Mouse (Mus musculus) kidney, adult 2 months (tissue): ENCODE measurements at regions not wholly inside any gene's neighbourhood (a gene's known extent, or its start where the extent isn't known, plus 50 kb on each side); places are given as distances from the start of the nearest gene placed in this dataset.

ENCODE experiments used
- DNase-seq: peaks from one replicate; pipeline ENCODE4 v3.0.0; 2021
- H3K27ac ChIP-seq: fragments of 200-500 bp; 2 replicates; pipeline ENCODE4 v1.5.1; 2012; ENCODE audit warnings: low read depth, low read length, control low read depth, inconsistent platforms; ENCODE audit not compliant: insufficient read depth
- H3K27me3 ChIP-seq: fragments of 200-500 bp; replicated peaks from 2 replicates; pipeline ENCODE4 v1.6.1; 2012; ENCODE audit warnings: mild to moderate bottlenecking, moderate library complexity, low read length, inconsistent platforms; ENCODE audit not compliant: control insufficient read depth, insufficient read depth
- H3K36me3 ChIP-seq: fragments of 200-500 bp; 2 replicates; pipeline ENCODE4 v1.6.1; 2012; ENCODE audit warnings: mild to moderate bottlenecking, moderate library complexity, low read length, inconsistent platforms; ENCODE audit not compliant: control insufficient read depth, insufficient read depth
- H3K4me1 ChIP-seq: fragments of 200-500 bp; 2 replicates; pipeline ENCODE4 v1.6.1; 2011; ENCODE audit warnings: low read length; ENCODE audit not compliant: control insufficient read depth, insufficient read depth
- H3K4me3 ChIP-seq: fragments of 200-500 bp; 2 replicates; pipeline ENCODE4 v1.5.1; 2011; ENCODE audit warnings: mild to moderate bottlenecking, low read depth, low read length, control low read depth; ENCODE audit not compliant: insufficient read depth
- CTCF ChIP-seq: fragments of 200-500 bp; conservative IDR thresholded peaks from 2 replicates; pipeline ENCODE4 v1.5.1; 2011; ENCODE audit warnings: low read depth, mild to moderate bottlenecking, control low read depth, low read length, moderate library complexity, mixed read lengths; ENCODE audit not compliant: insufficient read depth, insufficient read length
- POLR2A ChIP-seq: fragments of 200-500 bp; IDR thresholded peaks from one replicate; pipeline ENCODE4 v1.6.1; 2011; ENCODE audit warnings: low read depth, low read length, control low read depth
- WGBS: fragments of 180-500 bp; shearing (Covaris S2); methylation state at CpG from one replicate; pipeline ENCODE4 v1.1.7; 2018; 5-methylcytosine and 5-hydroxymethylcytosine counted together

DNA sequence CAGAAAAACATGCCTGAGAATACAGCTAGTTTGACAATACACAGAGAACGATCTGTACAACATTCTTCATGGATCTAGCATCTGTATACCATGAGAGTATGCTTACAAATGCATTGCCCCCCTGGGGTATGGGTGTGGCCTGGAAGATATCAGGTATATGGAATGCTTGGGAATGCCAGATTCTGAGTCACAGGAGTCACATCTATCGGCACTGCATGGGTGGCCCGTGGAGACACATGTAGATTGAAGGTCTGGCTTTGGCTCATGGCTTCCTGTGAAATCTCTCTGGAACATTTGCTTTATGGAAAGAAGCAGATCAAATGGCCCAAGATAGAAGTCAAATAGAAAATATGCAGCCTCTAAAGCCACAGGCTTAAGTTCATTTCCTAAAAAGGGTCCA lies 59.6 kb downstream of the Kcne4 start:
- Histone ChIP-seq H3K27me3 (no peaks in the 10 kb centered on the region), H3K36me3 (no peaks in the 10 kb centered on the region), H3K27ac (no peak overlapping the region), H3K4me3 (no peak overlapping the region), H3K4me1 (no peaks in the 10 kb centered on the region)
- no peak for TF ChIP-seq POLR2A
- no peak for TF ChIP-seq CTCF
- no peak for DNase-seq
- WGBS, result 93% methylated on average over 3 of the region's 3 CpGs

GRCm38 (mm10) chr1:78879246-78879645 lies 62.7 kb downstream of the Kcne4 start:
- Histone ChIP-seq H3K4me3 (no peak overlapping the region), H3K36me3 (no peaks in the 10 kb centered on the region), H3K4me1 (no peaks in the 10 kb centered on the region), H3K27me3 (no peaks in the 10 kb centered on the region), H3K27ac (no peak overlapping the region)
- TF ChIP-seq POLR2A (no peak), CTCF (no peak)
- WGBS, result 62% methylated on average over 2 of the region's 2 CpGs
- no peak for DNase-seq

DNA sequence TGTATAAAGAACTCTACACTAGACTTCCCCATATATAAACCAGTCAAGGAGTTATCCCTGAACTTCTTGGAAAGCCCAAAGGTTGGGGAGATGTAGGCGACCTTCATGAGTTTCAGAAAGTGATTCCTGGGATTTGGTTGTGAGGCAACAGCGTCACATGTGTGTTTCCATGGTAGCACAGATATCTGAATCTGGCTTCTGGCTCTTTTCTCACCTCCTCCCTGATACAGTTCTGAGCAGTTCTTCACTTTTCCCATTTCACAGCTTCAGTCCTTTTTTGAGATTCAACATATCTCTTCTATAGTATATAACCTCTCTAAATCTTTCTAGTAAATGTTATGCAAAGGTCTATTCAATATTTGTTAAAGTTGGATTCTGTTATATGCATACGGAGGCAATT lies 65.9 kb downstream of the Kcne4 start:
- 96% methylated on average over 3 of the region's 3 CpGs for WGBS
- TF ChIP-seq CTCF (no peak), POLR2A (no peak)
- no peaks in the 10 kb centered on the region for H3K27me3 ChIP-seq
- no peak overlapping the region for H3K4me3 ChIP-seq
- DNase-seq, result no peak
- no peaks in the 10 kb centered on the region for H3K4me1 ChIP-seq
- H3K27ac ChIP-seq, result no peak overlapping the region
- no peaks in the 10 kb centered on the region for H3K36me3 ChIP-seq

GRCm38 (mm10) chr1:78889241-78889640 lies 72.7 kb downstream of the Kcne4 start:
- no peak for TF ChIP-seq CTCF
- TF ChIP-seq POLR2A, result no peak
- H3K27ac ChIP-seq, result no peak overlapping the region
- H3K36me3 ChIP-seq, result no peaks in the 10 kb centered on the region
- no peak overlapping the region for H3K4me3 ChIP-seq
- no peaks in the 10 kb centered on the region for H3K27me3 ChIP-seq
- H3K4me1 ChIP-seq, result no peaks in the 10 kb centered on the region
- WGBS, result 71% methylated on average over 9 of the region's 9 CpGs
- no peak for DNase-seq

GRCm38 (mm10) chr1:78891344-78891743 lies 74.8 kb downstream of the Kcne4 start:
- no peaks in the 10 kb centered on the region for H3K27me3 ChIP-seq
- no peak overlapping the region for H3K27ac ChIP-seq
- WGBS, result 60% methylated on average over 3 of the region's 3 CpGs
- H3K4me3 ChIP-seq, result no peak overlapping the region
- H3K4me1 ChIP-seq, result no peaks in the 10 kb centered on the region
- DNase-seq, result no peak
- no peak for TF ChIP-seq POLR2A
- TF ChIP-seq CTCF, result no peak
- no peaks in the 10 kb centered on the region for H3K36me3 ChIP-seq

GRCm38 (mm10) chr1:78894301-78894700 lies 77.7 kb downstream of the Kcne4 start:
- WGBS, result 49% methylated on average over 4 of the region's 4 CpGs
- no peaks in the 10 kb centered on the region for H3K27me3 ChIP-seq
- H3K4me3 ChIP-seq, result no peak overlapping the region
- H3K4me1 ChIP-seq, result no peaks in the 10 kb centered on the region
- TF ChIP-seq POLR2A (no peak), CTCF (no peak)
- no peak for DNase-seq
- H3K36me3 ChIP-seq, result no peaks in the 10 kb centered on the region
- no peak overlapping the region for H3K27ac ChIP-seq

DNA sequence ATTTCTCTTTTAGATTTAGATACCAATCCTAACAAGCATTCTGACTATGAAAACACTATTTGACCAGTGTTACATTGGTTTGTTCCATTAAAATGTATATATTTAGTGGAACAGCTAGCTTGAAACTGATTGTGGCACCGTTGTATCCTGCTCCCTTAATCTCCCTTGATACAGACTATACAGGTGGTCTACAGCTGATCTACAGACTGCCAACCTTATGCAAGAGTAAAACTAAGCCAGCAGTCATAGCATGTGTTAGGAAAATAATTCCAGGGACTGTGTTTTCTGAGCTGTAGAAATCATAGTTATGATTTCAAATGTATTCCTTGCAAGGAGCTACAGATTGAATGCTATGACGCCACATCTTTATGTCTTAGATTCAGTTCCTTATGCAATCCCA lies 78.6 kb downstream of the Kcne4 start:
- 92% methylated on average over 2 of the region's 2 CpGs for WGBS
- DNase-seq, result no peak
- no peak for TF ChIP-seq POLR2A
- TF ChIP-seq CTCF, result no peak
- Histone ChIP-seq H3K36me3 (no peaks in the 10 kb centered on the region), H3K4me3 (no peak overlapping the region), H3K27ac (no peak overlapping the region), H3K4me1 (no peaks in the 10 kb centered on the region), H3K27me3 (no peaks in the 10 kb centered on the region)

GRCm38 (mm10) chr1:78907591-78907990 lies 91.0 kb downstream of the Kcne4 start:
- Histone ChIP-seq H3K4me1 (peaks cover 6% of the 10 kb centered on the region; the same call in 1 of the 2 replicates), H3K27me3 (no peaks in the 10 kb centered on the region), H3K36me3 (no peaks in the 10 kb centered on the region), H3K27ac (no peak overlapping the region), H3K4me3 (no peak overlapping the region)
- TF ChIP-seq CTCF, result no peak
- no peak for TF ChIP-seq POLR2A
- WGBS, result 42% methylated on average over 1 of the region's 1 CpGs
- DNase-seq, result no peak
